Mouse (Mus musculus) MEL (cell line): Measurements from ENCODE around the gene Tox2.

ENCODE experiments used
- CTCF ChIP-seq, 3 experiments: IDR thresholded peaks in 2 of 3; conservative IDR thresholded peaks in 1 of 3; 2 replicates each; pipeline ENCODE4 v1.5.1; 2011 to 2012; ENCODE audit warnings: low read length in 3 of 3, low read depth in 2 of 3, mild to moderate bottlenecking in 2 of 3, improper control_type of control experiment in 1 of 3, inconsistent platforms in 1 of 3, mixed read lengths in 1 of 3, moderate library complexity in 1 of 3; ENCODE audit not compliant: control insufficient read depth in 1 of 3, insufficient read depth in 1 of 3, poor library complexity in 1 of 3, severe bottlenecking in 1 of 3
- EP300 ChIP-seq, 2 experiments: IDR thresholded peaks; 2 replicates each; pipeline ENCODE4 v1.6.1; 2011; ENCODE audit warnings: improper control_type of control experiment in 2 of 2, low read length in 2 of 2, low read depth in 1 of 2, mild to moderate bottlenecking in 1 of 2
- GATA1 ChIP-seq: IDR thresholded peaks from 2 replicates; pipeline ENCODE4 v1.6.1; 2011; ENCODE audit warnings: low read depth, low read length, improper control_type of control experiment
- TAL1 ChIP-seq: IDR thresholded peaks from 2 replicates; pipeline ENCODE4 v1.6.1; 2012; ENCODE audit warnings: mild to moderate bottlenecking, inconsistent platforms, low read length, moderate library complexity, mixed read lengths

GRCm38 (mm10) chr2:163189596-163189995 lies 13.3 kb upstream of the Tox2 start:
- TF ChIP-seq EP300 (IDR thresholded peaks at IDR 0.05; ENCODE audit: low read depth in 1 of 2, low read length in 2 of 2): no peak
- TF ChIP-seq GATA1: no peak
- TF ChIP-seq CTCF (IDR thresholded peaks at IDR 0.05 in 2 of 3, conservative IDR thresholded peaks at IDR 0.05 in 1 of 3; ENCODE audit: control insufficient read depth in 1 of 3, insufficient read depth in 1 of 3, low read depth in 2 of 3, low read length in 3 of 3, poor library complexity in 1 of 3, severe bottlenecking in 1 of 3): no peak
- no peak for TF ChIP-seq TAL1
